Mouse (Mus musculus) G1E (cell line): ENCODE data around the gene Atrnl1.

ENCODE experiments used
- CTCF ChIP-seq: IDR thresholded peaks from 2 replicates; pipeline ENCODE4 v1.5.1; 2012; ENCODE audit warnings: low read depth, low read length, inconsistent platforms, mixed read lengths
- GATA1 ChIP-seq: IDR thresholded peaks from 2 replicates; pipeline ENCODE4 v1.6.1; 2012; ENCODE audit warnings: borderline replicate concordance, low read length, inconsistent platforms, mixed read lengths
- POLR2AphosphoS5 ChIP-seq: IDR thresholded peaks from 2 replicates; pipeline ENCODE4 v1.6.1; 2012; ENCODE audit warnings: low read depth, low read length, inconsistent platforms; ENCODE audit not compliant: insufficient replicate concordance
- TAL1 ChIP-seq: conservative IDR thresholded peaks from 2 replicates; pipeline ENCODE4 v1.6.1; 2012; ENCODE audit warnings: low read depth, low read length, inconsistent platforms, mixed read lengths

GRCm38 (mm10) chr19:57752189-57752588 lies 141.4 kb downstream of the Atrnl1 start:
- TF ChIP-seq CTCF (no peak), TAL1 (no peak), GATA1 (no peak), POLR2AphosphoS5 (no peak)
